Mouse (Mus musculus): Measurements from ENCODE around the gene Ugt1a10. TPM values are rescaled to one million over a fixed set of nuclear protein-coding genes. Genes with fewer than 3 reads are reported as not detected.

Gene Ugt1a10
- polyA plus RNA-seq, 1 experiment from 2014 or later: 0.14 TPM

GRCm38 (mm10) chr1:88254793-88255465, 199.7 kb downstream of the Ugt1a10 start:
- Histone ChIP-seq H3K9me3 (replicated peaks; ENCODE audit: control insufficient read depth, low read length) (no peaks in the 10 kb centered on the region; the same call in 1 of the 2 replicates), H3K4me2 (ENCODE audit: low read depth, low read length) (no peak overlapping the region), H3K27me3 (ENCODE audit: control insufficient read depth, insufficient read depth, low read depth, low read length) (no peaks in the 10 kb centered on the region), H3K27ac (ENCODE audit: low read length) (no peak overlapping the region), H3K4me1 (ENCODE audit: control insufficient read depth, low read depth, low read length) (peaks cover 9% of the 10 kb centered on the region), H3K4me3 (ENCODE audit: low read depth, low read length) (no peak overlapping the region), H3K36me3 (ENCODE audit: control insufficient read depth, insufficient read depth) (no peaks in the 10 kb centered on the region), H3K9ac (ENCODE audit: low read depth, low read length) (no peak overlapping the region)
- 60% methylated on average over 12 of the region's 12 CpGs for WGBS (ENCODE audit: insufficient replicate concordance)
- ATAC-seq (ENCODE audit: low read depth): no peak

- no peak overlapping the region for H3K4me3 ChIP-seq (ENCODE audit: low read depth, low read length)
- no peak overlapping the region for H3K9ac ChIP-seq (ENCODE audit: low read depth, low read length)
- H3K4me2 ChIP-seq (ENCODE audit: low read depth, low read length): no peak overlapping the region
- peaks cover 15% of the 10 kb centered on the region for H3K4me1 ChIP-seq (ENCODE audit: control insufficient read depth, low read depth, low read length)
- ATAC-seq (ENCODE audit: low read depth): no peak
- no peaks in the 10 kb centered on the region for H3K36me3 ChIP-seq (ENCODE audit: control insufficient read depth, insufficient read depth)
- H3K9me3 ChIP-seq (replicated peaks; ENCODE audit: control insufficient read depth, low read length): no peaks in the 10 kb centered on the region; the same call in 1 of the 2 replicates
- H3K27me3 ChIP-seq (ENCODE audit: control insufficient read depth, insufficient read depth, low read depth, low read length): no peaks in the 10 kb centered on the region
- 47% methylated on average over 2 of the region's 2 CpGs for WGBS (ENCODE audit: insufficient replicate concordance)
- H3K27ac ChIP-seq (ENCODE audit: low read length): no peak overlapping the region
These were observed 200.3 kb downstream of the Ugt1a10 start for GRCm38 (mm10) chr1:88255466-88255857.

GRCm38 (mm10) chr1:88255989-88256754, 201.0 kb downstream of the Ugt1a10 start:
- Histone ChIP-seq H3K27me3 (ENCODE audit: control insufficient read depth, insufficient read depth, low read depth, low read length) (no peaks in the 10 kb centered on the region), H3K9ac (ENCODE audit: low read depth, low read length) (no peak overlapping the region), H3K4me1 (ENCODE audit: control insufficient read depth, low read depth, low read length) (peaks cover 18% of the 10 kb centered on the region), H3K27ac (ENCODE audit: low read length) (no peak overlapping the region), H3K4me3 (ENCODE audit: low read depth, low read length) (no peak overlapping the region), H3K36me3 (ENCODE audit: control insufficient read depth, insufficient read depth) (no peaks in the 10 kb centered on the region; the same call in 1 of the 2 replicates), H3K4me2 (ENCODE audit: low read depth, low read length) (no peak overlapping the region), H3K9me3 (replicated peaks; ENCODE audit: control insufficient read depth, low read length) (no peaks in the 10 kb centered on the region)
- WGBS (ENCODE audit: insufficient replicate concordance): 62% methylated on average over 13 of the region's 13 CpGs
- no peak for ATAC-seq (ENCODE audit: low read depth)

- no peak for ATAC-seq (ENCODE audit: low read depth)
- H3K27ac ChIP-seq (ENCODE audit: low read length): no peak overlapping the region
- no peaks in the 10 kb centered on the region for H3K9me3 ChIP-seq (replicated peaks; ENCODE audit: control insufficient read depth, low read length)
- H3K27me3 ChIP-seq (ENCODE audit: control insufficient read depth, insufficient read depth, low read depth, low read length): no peaks in the 10 kb centered on the region
- peaks cover 23% of the 10 kb centered on the region for H3K4me1 ChIP-seq (ENCODE audit: control insufficient read depth, low read depth, low read length)
- H3K36me3 ChIP-seq (ENCODE audit: control insufficient read depth, insufficient read depth): peaks cover 5% of the 10 kb centered on the region
- no peak overlapping the region for H3K9ac ChIP-seq (ENCODE audit: low read depth, low read length)
- no peak overlapping the region for H3K4me2 ChIP-seq (ENCODE audit: low read depth, low read length)
- H3K4me3 ChIP-seq (ENCODE audit: low read depth, low read length): no peak overlapping the region
- 56% methylated on average over 10 of the region's 10 CpGs for WGBS (ENCODE audit: insufficient replicate concordance)
These were observed 201.9 kb downstream of the Ugt1a10 start for GRCm38 (mm10) chr1:88256886-88257663.

GRCm38 (mm10) chr1:88257681-88258080, 202.5 kb downstream of the Ugt1a10 start:
- Histone ChIP-seq H3K4me1 (ENCODE audit: control insufficient read depth, low read depth, low read length) (peaks cover 28% of the 10 kb centered on the region), H3K36me3 (ENCODE audit: control insufficient read depth, insufficient read depth) (peaks cover 11% of the 10 kb centered on the region), H3K4me3 (ENCODE audit: low read depth, low read length) (no peak overlapping the region), H3K9ac (ENCODE audit: low read depth, low read length) (no peak overlapping the region), H3K27me3 (ENCODE audit: control insufficient read depth, insufficient read depth, low read depth, low read length) (no peaks in the 10 kb centered on the region), H3K27ac (ENCODE audit: low read length) (no peak overlapping the region), H3K4me2 (ENCODE audit: low read depth, low read length) (no peak overlapping the region), H3K9me3 (replicated peaks; ENCODE audit: control insufficient read depth, low read length) (no peaks in the 10 kb centered on the region)
- WGBS (ENCODE audit: insufficient replicate concordance): 62% methylated on average over 6 of the region's 6 CpGs
- no peak for ATAC-seq (ENCODE audit: low read depth)

- ATAC-seq (ENCODE audit: low read depth): no peak
- Histone ChIP-seq H3K4me2 (ENCODE audit: low read depth, low read length) (no peak overlapping the region), H3K4me3 (ENCODE audit: low read depth, low read length) (no peak overlapping the region), H3K9ac (ENCODE audit: low read depth, low read length) (no peak overlapping the region), H3K36me3 (ENCODE audit: control insufficient read depth, insufficient read depth) (peaks cover 18% of the 10 kb centered on the region), H3K4me1 (ENCODE audit: control insufficient read depth, low read depth, low read length) (peaks cover 31% of the 10 kb centered on the region), H3K27me3 (ENCODE audit: control insufficient read depth, insufficient read depth, low read depth, low read length) (no peaks in the 10 kb centered on the region), H3K9me3 (replicated peaks; ENCODE audit: control insufficient read depth, low read length) (no peaks in the 10 kb centered on the region), H3K27ac (ENCODE audit: low read length) (no peak overlapping the region)
- WGBS (ENCODE audit: insufficient replicate concordance): 57% methylated on average over 6 of the region's 6 CpGs
These were observed 203.2 kb downstream of the Ugt1a10 start for GRCm38 (mm10) chr1:88258361-88258760.

GRCm38 (mm10) chr1:88258881-88259642, 203.9 kb downstream of the Ugt1a10 start:
- ATAC-seq (ENCODE audit: low read depth): no peak
- H3K4me3 ChIP-seq (ENCODE audit: low read depth, low read length): no peak overlapping the region
- peaks cover 25% of the 10 kb centered on the region for H3K36me3 ChIP-seq (ENCODE audit: control insufficient read depth, insufficient read depth)
- H3K27ac ChIP-seq (ENCODE audit: low read length): no peak overlapping the region
- WGBS (ENCODE audit: insufficient replicate concordance): 51% methylated on average over 8 of the region's 8 CpGs
- no peaks in the 10 kb centered on the region for H3K27me3 ChIP-seq (ENCODE audit: control insufficient read depth, insufficient read depth, low read depth, low read length)
- H3K4me1 ChIP-seq (ENCODE audit: control insufficient read depth, low read depth, low read length): peaks cover 31% of the 10 kb centered on the region
- no peak overlapping the region for H3K9ac ChIP-seq (ENCODE audit: low read depth, low read length)
- H3K9me3 ChIP-seq (replicated peaks; ENCODE audit: control insufficient read depth, low read length): no peaks in the 10 kb centered on the region
- no peak overlapping the region for H3K4me2 ChIP-seq (ENCODE audit: low read depth, low read length)

GRCm38 (mm10) chr1:88259643-88260024, 204.4 kb downstream of the Ugt1a10 start:
- Histone ChIP-seq H3K4me1 (ENCODE audit: control insufficient read depth, low read depth, low read length) (peaks cover 31% of the 10 kb centered on the region), H3K4me2 (ENCODE audit: low read depth, low read length) (no peak overlapping the region), H3K27ac (ENCODE audit: low read length) (peak overlapping the region; percentile 8), H3K9ac (ENCODE audit: low read depth, low read length) (no peak overlapping the region), H3K36me3 (ENCODE audit: control insufficient read depth, insufficient read depth) (peaks cover 31% of the 10 kb centered on the region), H3K4me3 (ENCODE audit: low read depth, low read length) (no peak overlapping the region), H3K9me3 (replicated peaks; ENCODE audit: control insufficient read depth, low read length) (no peaks in the 10 kb centered on the region), H3K27me3 (ENCODE audit: control insufficient read depth, insufficient read depth, low read depth, low read length) (no peaks in the 10 kb centered on the region)
- peak; percentile 3; the same call in 1 of the 2 replicates for ATAC-seq (ENCODE audit: low read depth)
- 64% methylated on average over 4 of the region's 4 CpGs for WGBS (ENCODE audit: insufficient replicate concordance)

All from liver, embryonic 16.5 days (tissue).